Comparison of ENCODE assay signal across 16 mouse cellular contexts in genomic region chr12:110044266-110044665, GRCm38 (mm10).
DNase-seq lines count a peak whose midpoint lies in the region.
"Had no signal": no experiment of that assay in that cellular context is flagged by ENCODE, and none has a peak within 500 bp of the region (broad histone marks: within the 10 kb centered on the region; RNA-seq: fewer than 3 reads in every experiment).

No protein-coding gene starts in this region.

- intact Hi-C loops in heart, postnatal 36 days (cut with DNase I) = no loop called here

- peak; percentile 7 to 10 for DNase-seq in heart, postnatal 36 days
- no peak for DNase-seq in heart, postnatal 4 days
- peak; percentile 23 for DNase-seq in 3134 (ENCODE audit: extremely low read depth, insufficient read length, low spot score)
- peak; percentile 76 for DNase-seq in adipocyte (ENCODE audit: low spot score)
- DNase-seq in adrenal gland, postnatal 25 days = peak; percentile 44
- DNase-seq in testis, postnatal 14 days (ENCODE audit: low spot score) = no peak
- no peak for DNase-seq in cerebellum, adult 11 months
- DNase-seq: B cell, adult 2 months; cerebellum, adult 2 months; gastrocnemius, postnatal 36 days; kidney, adult 9 months; kidney, postnatal 14 days; layer of hippocampus, adult 9-11 months; liver, postnatal 0 days; lung, postnatal 4 days; midbrain, embryonic 14.5 days had no signal

Comparison
In these comparisons a context has a peak if more than half of its experiments do, and no peak if none do; other contexts are left out.
1. DNase-seq: peak in heart, postnatal 36 days (2 of 2), 3134 (single experiment), adipocyte (single experiment) and adrenal gland, postnatal 25 days (single experiment); none in heart, postnatal 4 days (single experiment), testis, postnatal 14 days (single experiment) and cerebellum, adult 11 months (single experiment).